Mouse (Mus musculus) C2C12 (cell line): ENCODE measurements around the gene Gm21149.
"Not testable (repeated sequence)": the region's sequence is repeated elsewhere in the genome, so short reads cannot be mapped to it uniquely, and the experiment has no call there.

Source experiments
- CEBPB ChIP-seq: IDR thresholded peaks from one replicate; pipeline ENCODE4 v1.6.1; 2011; ENCODE audit warnings: low read depth, mild to moderate bottlenecking, control low read depth, moderate library complexity
- CTCF ChIP-seq: IDR thresholded peaks from one replicate; pipeline ENCODE4 v1.5.1; 2011; ENCODE audit not compliant: control insufficient read depth, insufficient read depth, insufficient read length
- USF1 ChIP-seq: IDR thresholded peaks from one replicate; pipeline ENCODE4 v1.6.1; 2011; ENCODE audit warnings: low read depth, mild to moderate bottlenecking, control low read depth, moderate library complexity

GRCm38 (mm10) chr5:15498350-15498749, 22.0 kb upstream of the Gm21149 start:
- TF ChIP-seq CEBPB, CTCF, USF1: not testable (repeated sequence)
